Mouse (Mus musculus) lung, postnatal 36 days (tissue): ENCODE data around the gene Zfp553.
A peak's percentile ranks its signal among the peaks of the same experiment; 100 is the strongest.

ENCODE experiments used
- DNase-seq: peaks from one replicate; pipeline ENCODE4 v3.0.0; 2022; ENCODE audit warnings: mixed read lengths

The Zfp553 gene

GRCm38 (mm10) chr7:127212432-127213250 is 20.2 kb upstream of the Zfp553 start:
- DNase-seq: no peak

GRCm38 (mm10) chr7:127213485-127213884 is 19.4 kb upstream of the Zfp553 start:
- DNase-seq: peak; percentile 65

- no peak for DNase-seq
Observed at GRCm38 (mm10) chr7:127213930-127214329, 18.9 kb upstream of the Zfp553 start.

- DNase-seq: no peak
Observed at GRCm38 (mm10) chr7:127214521-127214920, 18.3 kb upstream of the Zfp553 start.

- DNase-seq: peak; percentile 77
Observed at GRCm38 (mm10) chr7:127214981-127215871, 17.6 kb upstream of the Zfp553 start.

- DNase-seq: no peak
Observed at GRCm38 (mm10) chr7:127216307-127216706, 16.6 kb upstream of the Zfp553 start.

GRCm38 (mm10) chr7:127217475-127217874 is 15.4 kb upstream of the Zfp553 start:
- no peak for DNase-seq

- no peak for DNase-seq
Observed at GRCm38 (mm10) chr7:127217901-127218642, 14.8 kb upstream of the Zfp553 start.

GRCm38 (mm10) chr7:127218670-127219069 is 14.2 kb upstream of the Zfp553 start:
- DNase-seq: no peak

GRCm38 (mm10) chr7:127220440-127220839 is 12.4 kb upstream of the Zfp553 start:
- no peak for DNase-seq

- DNase-seq: no peak
Observed at GRCm38 (mm10) chr7:127223106-127223505, 9.8 kb upstream of the Zfp553 start.

- no peak for DNase-seq
Observed at GRCm38 (mm10) chr7:127223515-127224478, 9.1 kb upstream of the Zfp553 start.

GRCm38 (mm10) chr7:127224616-127225015 is 8.2 kb upstream of the Zfp553 start:
- DNase-seq: no peak

- DNase-seq: no peak
Observed at GRCm38 (mm10) chr7:127225147-127225995, 7.5 kb upstream of the Zfp553 start.

- DNase-seq: peak; percentile 88
Observed at GRCm38 (mm10) chr7:127228615-127229303, 4.1 kb upstream of the Zfp553 start.

- DNase-seq: no peak
Observed at GRCm38 (mm10) chr7:127231376-127231775, 1.5 kb upstream of the Zfp553 start.

GRCm38 (mm10) chr7:127231826-127232621 is 837 bp upstream of the Zfp553 start:
- no peak for DNase-seq

- no peak for DNase-seq
Observed at GRCm38 (mm10) chr7:127233368-127233749, 498 bp downstream of the Zfp553 start.

- no peak for DNase-seq
Observed at GRCm38 (mm10) chr7:127233765-127234164, 904 bp downstream of the Zfp553 start.
